Mouse (Mus musculus): ENCODE results near the gene Fbxw20. TPM values are rescaled to one million over a fixed set of nuclear protein-coding genes. Genes with fewer than 3 reads are reported as not detected.
A peak's percentile ranks its signal among the peaks of the same experiment; 100 is the strongest.
"Not testable (repeated sequence)": the region's sequence is repeated elsewhere in the genome, so short reads cannot be mapped to it uniquely, and the experiment has no call there.

The Fbxw20 gene
- not detected for total RNA-seq (2021)

DNA sequence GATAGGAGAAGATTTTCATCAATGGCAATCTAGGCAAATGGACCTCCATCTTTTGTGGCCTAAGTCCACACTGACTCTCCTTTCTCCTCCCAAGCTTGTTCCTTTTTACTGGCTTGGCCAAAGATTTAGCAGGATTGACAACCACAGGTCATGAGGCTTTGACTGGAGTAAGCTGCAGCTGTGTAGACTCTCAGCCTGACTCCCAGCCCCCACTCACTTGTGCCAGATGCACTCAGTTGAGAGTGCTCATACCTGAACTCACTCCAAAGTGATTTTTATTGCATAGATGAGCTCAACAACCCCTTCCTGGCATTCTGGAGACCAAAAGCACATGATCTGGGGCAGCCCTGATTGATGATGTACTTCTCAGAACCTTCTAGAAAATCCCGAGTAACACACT is at the start of gene Fbxw20:
TSS of gene Fbxw20 (minus strand) at position 101 of the 400 bp plus-strand sequence.
- no peak for DNase-seq (ENCODE audit: low spot score in 2 of 2)
- intact Hi-C loops (cut with DNase I): no loop called here

DNA sequence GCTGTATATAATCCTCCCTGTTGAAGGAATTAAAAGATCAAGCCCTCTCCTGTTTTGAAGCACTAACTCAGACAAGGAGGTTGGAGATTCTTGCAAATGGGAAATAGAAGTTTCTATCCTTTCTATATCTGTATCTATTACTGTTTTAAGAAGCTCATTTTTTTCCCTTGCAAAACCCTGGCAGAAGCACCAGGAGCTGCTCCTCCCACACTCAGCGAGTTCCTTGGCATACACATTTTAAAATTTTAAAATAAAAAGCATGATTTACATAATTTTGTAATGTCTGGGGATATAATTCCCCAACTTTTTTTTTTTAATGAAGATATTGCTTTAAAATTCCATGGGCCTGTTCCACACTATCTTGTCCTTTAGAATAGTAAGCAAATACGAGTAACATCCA is 28.5 kb upstream of the Fbxw20 start:
- intact Hi-C loops (cut with DNase I): no loop called here
- DNase-seq (ENCODE audit: low spot score in 2 of 2): peak; percentile 11 to 84

DNA sequence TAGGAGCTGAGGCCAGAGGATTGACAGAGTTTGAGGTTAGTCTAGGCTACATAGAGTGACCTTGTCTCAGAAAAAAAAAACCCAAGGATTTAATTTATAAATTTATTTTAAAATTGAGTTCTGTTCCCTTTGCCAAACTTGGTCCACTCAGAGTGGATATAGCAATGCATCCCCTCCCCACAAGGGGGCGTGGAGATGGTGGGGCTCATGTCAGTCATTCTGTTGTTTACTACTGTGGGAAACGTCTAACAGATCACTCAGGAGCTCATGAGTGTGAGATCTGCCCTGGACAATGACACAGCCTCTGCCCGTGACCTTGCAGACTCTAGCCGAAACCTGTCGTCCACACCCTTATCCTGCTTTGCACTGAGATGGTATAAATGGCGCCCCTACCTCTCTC is 16.1 kb downstream of the Fbxw20 start:
- intact Hi-C loops (cut with DNase I): no loop called here

DNA sequence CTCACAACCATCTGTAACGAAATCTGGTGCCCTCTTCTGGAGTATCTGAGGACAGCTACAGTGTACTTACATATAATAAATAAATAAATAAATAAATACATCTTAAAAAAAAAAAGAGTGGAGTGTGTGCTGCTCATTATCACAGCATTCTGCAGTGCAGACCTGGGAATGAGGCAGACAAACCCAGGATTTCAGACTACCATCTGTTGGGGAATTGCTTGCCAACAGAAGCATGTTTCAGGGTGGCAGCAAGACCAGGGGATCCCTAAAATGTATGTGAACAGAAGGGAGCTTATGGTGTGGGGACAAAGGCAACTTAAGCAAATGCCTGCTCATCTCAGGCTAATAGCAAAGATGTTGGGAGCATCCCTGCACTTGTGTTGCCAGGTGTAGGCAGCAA is 33.2 kb downstream of the Fbxw20 start:
- DNase-seq (ENCODE audit: low spot score in 2 of 2): peak in 1 of 2 experiments; percentile 24
- intact Hi-C loops (cut with DNase I): not testable (repeated sequence)

More for the DNA sequence above, 16.1 kb downstream of the Fbxw20 start:
- no peak for DNase-seq (ENCODE audit: low spot score in 2 of 2)

DNA sequence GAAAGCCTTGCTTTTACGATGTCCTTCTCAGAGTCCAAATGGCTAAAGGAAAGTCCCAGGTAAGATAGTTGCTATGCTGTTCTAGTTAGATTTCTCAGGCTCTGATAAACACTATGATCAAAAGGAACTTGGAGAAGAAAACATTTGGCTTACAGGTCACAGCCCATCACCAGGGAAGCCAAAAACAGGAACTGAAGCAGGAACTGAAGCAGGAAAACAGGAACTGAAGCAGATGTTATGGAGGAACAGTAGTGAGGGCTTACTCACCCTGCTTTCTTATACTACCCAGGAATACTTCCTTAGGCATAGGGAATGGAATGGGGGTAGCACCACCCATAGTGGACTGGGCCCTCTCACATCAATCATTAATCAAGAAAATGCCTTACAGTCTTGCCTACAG is 34.2 kb downstream of the Fbxw20 start:
- no peak for DNase-seq (ENCODE audit: low spot score in 2 of 2)
- intact Hi-C loops (cut with DNase I): no loop called here

DNA sequence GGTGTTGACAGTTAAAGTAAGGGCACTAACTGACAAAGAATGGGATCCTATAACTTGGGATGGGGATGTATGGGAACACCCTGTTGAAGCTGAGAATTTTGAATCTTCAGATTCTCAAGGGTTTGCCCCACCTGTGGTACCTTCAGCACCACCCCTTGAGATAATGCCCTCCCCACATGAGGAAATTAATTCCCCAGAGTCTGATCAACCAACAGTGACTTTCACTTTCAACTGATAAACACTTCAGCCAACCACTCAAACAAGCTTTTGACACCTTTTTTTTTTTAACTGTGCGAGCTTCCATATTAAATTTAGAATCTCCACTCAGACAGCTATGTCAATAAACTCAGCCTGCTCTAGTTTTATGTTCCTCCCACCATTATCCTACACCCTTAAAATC is 35.2 kb downstream of the Fbxw20 start:
- no peak for DNase-seq (ENCODE audit: low spot score in 2 of 2)
- intact Hi-C loops (cut with DNase I): no loop called here

DNA sequence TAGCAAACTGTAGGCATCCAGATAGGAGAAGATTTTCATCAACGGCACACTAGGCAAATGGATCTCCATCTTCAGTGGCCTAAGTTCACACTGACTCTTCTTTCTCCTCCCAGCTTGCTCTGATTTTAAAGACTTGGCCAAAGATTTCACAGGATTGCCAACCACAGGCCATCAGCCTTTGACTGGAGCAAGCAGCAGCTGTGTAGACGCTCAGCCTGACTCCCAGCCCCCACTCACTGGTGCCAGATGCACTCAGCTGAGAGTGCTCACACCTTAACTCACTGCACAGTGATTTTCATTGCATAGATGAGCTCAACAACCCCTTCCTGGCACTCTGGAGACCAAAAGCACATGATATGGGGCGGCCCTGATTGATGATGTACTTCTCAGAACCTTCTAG is 38.7 kb downstream of the Fbxw20 start, which contains the start of gene Fbxw13:
TSS of gene Fbxw13 (minus strand) at position 101 of the 400 bp plus-strand sequence.
- DNase-seq (ENCODE audit: low spot score in 2 of 2); intact Hi-C loops (cut with DNase I): not testable (repeated sequence)

DNA sequence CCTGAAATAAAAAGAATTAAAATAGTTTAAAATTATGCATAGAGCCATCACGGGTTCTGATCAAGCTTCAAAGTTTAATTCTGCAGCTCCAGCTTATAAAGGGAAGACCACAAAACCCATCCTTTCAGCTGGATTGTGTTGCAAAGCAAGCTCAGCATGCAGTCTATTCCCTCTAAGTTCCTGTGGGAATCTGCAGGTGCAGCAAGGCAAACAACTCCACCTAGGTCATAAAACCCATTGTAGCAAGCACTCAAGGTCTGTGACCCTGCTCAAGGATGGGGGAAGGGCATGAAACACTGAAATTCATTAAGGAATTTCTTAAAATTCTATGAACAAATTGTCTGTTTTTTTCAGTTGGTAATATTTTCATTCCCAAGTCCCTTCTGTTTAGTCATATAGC is 57.3 kb downstream of the Fbxw20 start:
- intact Hi-C loops (cut with DNase I): no loop called here
- no peak for DNase-seq (ENCODE audit: low spot score in 2 of 2)

DNA sequence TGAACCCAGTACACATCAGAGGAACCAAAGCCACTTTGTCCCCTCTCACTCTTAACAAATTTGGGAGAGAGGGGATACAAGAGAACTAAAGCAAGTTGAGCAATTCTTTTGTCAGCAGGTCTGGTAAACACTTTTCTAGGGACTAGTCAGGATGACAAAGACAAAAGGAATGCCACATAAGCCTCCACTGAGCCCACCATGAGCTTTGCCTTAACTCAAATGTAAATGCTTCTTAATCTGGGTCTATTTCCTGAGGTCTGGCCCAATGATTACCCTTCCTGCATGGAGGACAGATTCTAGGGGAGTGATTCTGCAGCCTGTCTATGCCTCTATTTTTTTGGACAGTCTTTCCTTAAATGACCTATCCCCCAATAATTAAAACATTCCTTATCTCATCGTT is 58.3 kb downstream of the Fbxw20 start:
- no peak for DNase-seq (ENCODE audit: low spot score in 2 of 2)
- intact Hi-C loops (cut with DNase I): no loop called here

Other genes starting within 250 kb of the Fbxw20 start
- gene Ucn2, start 248.7 kb downstream of the Fbxw20 start, total RNA-seq (2021): not detected
- gene Pfkfb4, start 243.0 kb downstream of the Fbxw20 start, total RNA-seq (2021): 10 to 100 TPM; 12.5 to 15.5 TPM
- gene Shisa5, start 196.2 kb downstream of the Fbxw20 start, total RNA-seq (2021): 10 to 100 TPM; 66.3 to 77.4 TPM
- gene Trex1, start 175.0 kb downstream of the Fbxw20 start, total RNA-seq (2021): 10 to 100 TPM; 12.7 to 13.0 TPM
- 10 to 100 TPM; 25.8 to 28.5 TPM for gene Atrip, start 160.6 kb downstream of the Fbxw20 start, total RNA-seq (2021)
- 1 to 10 TPM; 7.2 to 8.0 TPM for gene Ccdc51, start 152.3 kb downstream of the Fbxw20 start, total RNA-seq (2021)
- gene Tma7, start 152.2 kb downstream of the Fbxw20 start, total RNA-seq (2021): 100 to 1,000 TPM; 365 to 371 TPM
- 10 to 100 TPM; 66.3 to 69.9 TPM for gene Plxnb1, start 139.4 kb downstream of the Fbxw20 start, total RNA-seq (2021)
- gene Fbxw21, start 72.7 kb downstream of the Fbxw20 start, total RNA-seq (2021): not detected
- gene Fbxw13, start 38.8 kb downstream of the Fbxw20 start, total RNA-seq (2021): not detected
- not detected for gene Fbxw14, start 52.9 kb upstream of the Fbxw20 start, total RNA-seq (2021)
- gene Fbxw28, start 104.9 kb upstream of the Fbxw20 start, total RNA-seq (2021): not detected
- gene Fbxw22, start 169.5 kb upstream of the Fbxw20 start, total RNA-seq (2021): not detected
- not detected for gene Fbxw16, start 214.4 kb upstream of the Fbxw20 start, total RNA-seq (2021)

Measured in left cerebral cortex, postnatal 25 days (tissue).